Mouse (Mus musculus): ENCODE measurements around the gene Cdc34b.

DNA sequence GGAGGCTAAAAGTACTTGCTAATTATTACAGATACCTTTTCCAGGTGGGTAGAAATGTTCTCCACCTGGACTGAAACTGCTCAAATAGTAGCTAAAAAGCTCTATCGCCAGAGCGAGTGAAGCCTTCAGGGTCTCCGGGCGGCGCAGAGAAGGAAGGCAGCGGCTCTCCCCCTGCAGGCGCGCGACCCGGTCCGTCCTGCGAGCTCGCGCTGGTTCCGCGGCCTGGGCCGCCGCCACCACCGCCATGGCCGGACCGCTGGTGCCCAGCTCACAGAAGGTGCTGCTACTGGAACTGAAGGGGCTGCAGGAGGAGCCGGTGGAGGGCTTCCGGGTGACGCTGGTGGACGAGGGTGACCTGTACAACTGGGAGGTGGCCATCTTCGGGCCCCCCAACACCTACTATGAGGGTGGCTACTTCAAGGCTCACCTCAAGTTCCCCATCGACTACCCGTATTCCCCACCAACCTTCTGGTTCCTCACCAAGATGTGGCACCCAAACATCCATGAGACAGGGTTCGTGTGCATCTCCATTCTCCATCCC is at the start of gene Cdc34b:
- TF ChIP-seq CTCF (IDR thresholded peaks at IDR 0.05; ENCODE audit: low read depth) = no peak
- no peak for TF ChIP-seq EP300 (IDR thresholded peaks at IDR 0.05; ENCODE audit: low read depth)
